Comparison of ENCODE assay signal across 25 mouse cellular contexts in the genomic region with DNA sequence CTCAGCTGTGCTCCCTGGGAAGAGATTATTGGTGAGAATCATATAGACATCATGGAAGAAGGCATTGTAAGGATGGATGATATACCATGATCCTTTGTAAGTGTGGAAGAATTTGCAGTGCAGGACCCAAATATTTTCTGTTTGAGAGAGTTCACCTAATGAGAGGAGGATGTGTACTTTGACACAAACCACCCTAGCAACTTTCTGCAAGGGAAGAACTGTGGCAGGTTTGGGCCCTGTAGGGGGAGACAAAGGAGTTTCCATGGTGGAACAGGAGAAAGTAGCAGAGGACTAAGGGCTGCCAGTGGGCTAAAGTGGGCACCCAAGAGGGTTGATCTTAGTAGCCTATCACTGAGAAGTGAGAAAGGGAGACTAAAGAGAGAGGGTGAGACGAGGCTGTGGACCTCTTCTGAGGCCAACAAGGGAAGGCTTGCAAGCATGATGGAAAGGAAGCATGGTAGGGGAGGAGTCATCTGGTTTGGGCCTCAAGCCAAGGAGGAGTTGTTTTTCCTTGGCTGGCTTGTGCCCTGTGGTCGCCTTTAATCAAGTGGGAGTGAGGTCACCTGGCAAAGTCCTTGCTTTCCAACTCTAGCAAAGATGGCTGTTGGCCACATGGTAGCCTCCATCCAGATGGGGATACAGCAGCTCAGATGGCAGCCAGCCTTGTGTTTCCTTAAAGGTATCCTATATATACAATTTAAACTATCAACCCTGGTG. TPM values are rescaled to one million over a fixed set of nuclear protein-coding genes. Genes with fewer than 3 reads are reported as not detected.
DNase-seq lines count a peak whose midpoint lies in the region; ATAC-seq and TF ChIP-seq lines count a peak whose summit lies in the region.
"Had no signal": no experiment of that assay in that cellular context is flagged by ENCODE, and none has a peak within 500 bp of the region (broad histone marks: within the 10 kb centered on the region; RNA-seq: fewer than 3 reads in every experiment).

No protein-coding gene starts in this region.

- H3K4me1 ChIP-seq in forebrain, postnatal 0 days (ENCODE audit: insufficient read depth): 0 out of 2 replicates have a peak, but pooled peaks cover 6% of the 10 kb centered on the region
- peaks cover 11% of the 10 kb centered on the region for H3K4me1 ChIP-seq in forebrain, embryonic 12.5 days
- H3K4me1 ChIP-seq in liver, postnatal 0 days (ENCODE audit: insufficient read depth): no peaks in the 10 kb centered on the region; the same call in 1 of the 2 replicates
- H3K4me1 ChIP-seq in liver, embryonic 12.5 days: peaks cover 7% of the 10 kb centered on the region
- no peaks in the 10 kb centered on the region; a peak in 1 of 4 replicates for H3K4me1 ChIP-seq in CH12.LX (ENCODE audit: control insufficient read depth in 1 of 2, insufficient read depth in 2 of 2)
- peaks cover 7% of the 10 kb centered on the region for H3K4me1 ChIP-seq in hindbrain, postnatal 0 days (ENCODE audit: insufficient read depth, low read length)
- H3K4me1 ChIP-seq: embryonic facial prominence, embryonic 12.5 days had no signal

- in situ Hi-C loops in CH12.LX (cut with MboI; ENCODE audit: low pct_ligation_motif_present, low pct_unique_long_range_greater_than_20kb, low sequenced_read_pairs): no loop called here

- H3K9ac ChIP-seq in forebrain, postnatal 0 days: no peak overlapping the region
- H3K9ac ChIP-seq in forebrain, embryonic 12.5 days: no peak overlapping the region
- no peak overlapping the region for H3K9ac ChIP-seq in liver, postnatal 0 days (replicated peaks)
- H3K9ac ChIP-seq in liver, embryonic 12.5 days: no peak overlapping the region
- no peak overlapping the region for H3K9ac ChIP-seq in CH12.LX (ENCODE audit: insufficient read depth, low read depth)
- no peak overlapping the region for H3K9ac ChIP-seq in hindbrain, postnatal 0 days (replicated peaks; ENCODE audit: low read length)
- H3K9ac ChIP-seq: embryonic facial prominence, embryonic 12.5 days; forebrain, embryonic 15.5 days; kidney, embryonic 15.5 days; limb, embryonic 15.5 days; midbrain, embryonic 13.5 days had no signal

- H3K4me2 ChIP-seq in forebrain, postnatal 0 days (ENCODE audit: low read depth): no peak overlapping the region
- H3K4me2 ChIP-seq in forebrain, embryonic 12.5 days: no peak overlapping the region
- no peak overlapping the region for H3K4me2 ChIP-seq in liver, postnatal 0 days (ENCODE audit: low read depth, low read length)
- H3K4me2 ChIP-seq in liver, embryonic 12.5 days: no peak overlapping the region
- H3K4me2 ChIP-seq in CH12.LX (ENCODE audit: insufficient read depth, low read depth, poor library complexity, severe bottlenecking): no peak overlapping the region
- H3K4me2 ChIP-seq in hindbrain, postnatal 0 days (ENCODE audit: low read depth, low read length): no peak overlapping the region
- H3K4me2 ChIP-seq: embryonic facial prominence, embryonic 12.5 days; forebrain, embryonic 15.5 days; kidney, embryonic 15.5 days; limb, embryonic 15.5 days; midbrain, embryonic 13.5 days had no signal

- peak; percentile 33 for TF ChIP-seq RAD21 in CH12.LX (IDR thresholded peaks at IDR 0.05; ENCODE audit: low read depth, low read length)

- ATAC-seq in forebrain, postnatal 0 days: no peak
- no peak for ATAC-seq in forebrain, embryonic 12.5 days (ENCODE audit: low FRiP score)
- no peak for ATAC-seq in liver, postnatal 0 days
- no peak for ATAC-seq in liver, embryonic 12.5 days
- ATAC-seq in common myeloid progenitor, adult 5-6 weeks (replicated peaks; ENCODE audit: low read depth, poor library complexity, severe bottlenecking): 0 out of 2 replicates have a peak, but pooled peaks have one; percentile 26
- ATAC-seq in hindbrain, postnatal 0 days: no peak
- ATAC-seq: forebrain, embryonic 15.5 days; hindbrain, embryonic 16.5 days; intestine, postnatal 0 days; midbrain, embryonic 13.5 days had no signal

- no peaks in the 10 kb centered on the region for H3K36me3 ChIP-seq in forebrain, postnatal 0 days (ENCODE audit: insufficient read depth)
- H3K36me3 ChIP-seq in forebrain, embryonic 12.5 days (replicated peaks): no peaks in the 10 kb centered on the region
- H3K36me3 ChIP-seq in liver, postnatal 0 days (replicated peaks; ENCODE audit: insufficient read depth, low read length): no peaks in the 10 kb centered on the region
- H3K36me3 ChIP-seq in liver, embryonic 12.5 days: no peaks in the 10 kb centered on the region
- H3K36me3 ChIP-seq in CH12.LX (replicated peaks in 1 of 2; ENCODE audit: control insufficient read depth in 1 of 2, insufficient read depth in 1 of 2, low read length in 1 of 2): no peaks in the 10 kb centered on the region
- no peaks in the 10 kb centered on the region for H3K36me3 ChIP-seq in hindbrain, postnatal 0 days (ENCODE audit: insufficient read depth, low read length)
- H3K36me3 ChIP-seq: embryonic facial prominence, embryonic 12.5 days; forebrain, embryonic 15.5 days; G1E; kidney, embryonic 15.5 days; limb, embryonic 15.5 days; midbrain, embryonic 13.5 days had no signal

- TF ChIP-seq EP300 in liver, postnatal 0 days (IDR thresholded peaks at IDR 0.05; ENCODE audit: low read depth): no peak
- TF ChIP-seq EP300 in CH12.LX (IDR thresholded peaks at IDR 0.05; ENCODE audit: low read length): no peak

- H3K79me2 ChIP-seq in CH12.LX (replicated peaks; ENCODE audit: control insufficient read depth, extremely low read depth, insufficient read depth, poor library complexity, severe bottlenecking): no peaks in the 10 kb centered on the region

- H3K27ac ChIP-seq in forebrain, postnatal 0 days (ENCODE audit: low read depth, low read length): no peak overlapping the region
- H3K27ac ChIP-seq in forebrain, embryonic 12.5 days: no peak overlapping the region
- no peak overlapping the region for H3K27ac ChIP-seq in liver, postnatal 0 days (ENCODE audit: low read depth)
- no peak overlapping the region for H3K27ac ChIP-seq in liver, embryonic 12.5 days
- H3K27ac ChIP-seq in CH12.LX (ENCODE audit: insufficient read depth, low read depth): no peak overlapping the region
- no peak overlapping the region for H3K27ac ChIP-seq in hindbrain, postnatal 0 days
- H3K27ac ChIP-seq: embryonic facial prominence, embryonic 12.5 days; forebrain, embryonic 15.5 days; kidney, embryonic 15.5 days; limb, embryonic 15.5 days; midbrain, embryonic 13.5 days had no signal

- no peak overlapping the region for H3K4me3 ChIP-seq in forebrain, postnatal 0 days (ENCODE audit: low read depth, low read length)
- no peak overlapping the region for H3K4me3 ChIP-seq in forebrain, embryonic 12.5 days (replicated peaks)
- H3K4me3 ChIP-seq in liver, postnatal 0 days (ENCODE audit: low read depth, low read length): no peak overlapping the region
- H3K4me3 ChIP-seq in liver, embryonic 12.5 days: no peak overlapping the region
- H3K4me3 ChIP-seq in CH12.LX (replicated peaks in 1 of 3; ENCODE audit: low read depth in 2 of 3, low read length in 2 of 3, poor library complexity in 1 of 3): no peak overlapping the region
- H3K4me3 ChIP-seq in hindbrain, postnatal 0 days (ENCODE audit: low read length): no peak overlapping the region
- H3K4me3 ChIP-seq: embryonic facial prominence, embryonic 12.5 days; forebrain, embryonic 15.5 days; kidney, embryonic 15.5 days; limb, embryonic 15.5 days; midbrain, embryonic 13.5 days; myocyte had no signal

- TF ChIP-seq POLR2A in CH12.LX (IDR thresholded peaks at IDR 0.05; ENCODE audit: low read depth, low read length): no peak

- dilution Hi-C loops in CH12.LX (cut with MboI; ENCODE audit: extremely low pct_ligation_motif_present, extremely low pct_unique_long_range_greater_than_20kb, low sequenced_read_pairs): no loop called here

- H3K9me3 ChIP-seq in forebrain, postnatal 0 days (ENCODE audit: low read length): no peaks in the 10 kb centered on the region
- H3K9me3 ChIP-seq in forebrain, embryonic 12.5 days: no peaks in the 10 kb centered on the region
- no peaks in the 10 kb centered on the region for H3K9me3 ChIP-seq in liver, postnatal 0 days (ENCODE audit: low read length)
- H3K9me3 ChIP-seq in liver, embryonic 12.5 days (replicated peaks): no peaks in the 10 kb centered on the region
- no peaks in the 10 kb centered on the region for H3K9me3 ChIP-seq in CH12.LX (replicated peaks; ENCODE audit: low read length)
- no peaks in the 10 kb centered on the region for H3K9me3 ChIP-seq in hindbrain, postnatal 0 days (ENCODE audit: low read length)
- H3K9me3 ChIP-seq: embryonic facial prominence, embryonic 12.5 days; forebrain, embryonic 15.5 days; G1E; kidney, embryonic 15.5 days; limb, embryonic 15.5 days; midbrain, embryonic 13.5 days had no signal

- peak; percentile 3; the same call in 1 of the 2 replicates for TF ChIP-seq CTCF in forebrain, postnatal 0 days (IDR thresholded peaks at IDR 0.05; ENCODE audit: low read depth)
- TF ChIP-seq CTCF in liver, postnatal 0 days (IDR thresholded peaks at IDR 0.05; ENCODE audit: low read depth): peak; percentile 23
- TF ChIP-seq CTCF in CH12.LX (conservative IDR thresholded peaks at IDR 0.05 in 1 of 2, IDR thresholded peaks at IDR 0.05 in 1 of 2; ENCODE audit: low read depth in 2 of 2, low read length in 2 of 2): peak in 1 of 2 experiments; percentile 42; a peak in 2 of 4 replicates
- no peak for TF ChIP-seq CTCF in hindbrain, postnatal 0 days (IDR thresholded peaks at IDR 0.05; ENCODE audit: low read depth)

- no peaks in the 10 kb centered on the region for H3K27me3 ChIP-seq in forebrain, postnatal 0 days (ENCODE audit: insufficient read depth, low read length)
- H3K27me3 ChIP-seq in forebrain, embryonic 12.5 days: peaks cover 30% of the 10 kb centered on the region
- H3K27me3 ChIP-seq in liver, postnatal 0 days (ENCODE audit: insufficient read depth, low read length): no peaks in the 10 kb centered on the region
- peaks cover 16% of the 10 kb centered on the region for H3K27me3 ChIP-seq in liver, embryonic 12.5 days (replicated peaks)
- peaks cover 14% of the 10 kb centered on the region for H3K27me3 ChIP-seq in CH12.LX (replicated peaks)
- H3K27me3 ChIP-seq in hindbrain, postnatal 0 days (ENCODE audit: insufficient read depth, low read length): no peaks in the 10 kb centered on the region
- H3K27me3 ChIP-seq: midbrain, embryonic 13.5 days had no signal

- 61% methylated on average over 2 of the region's 2 CpGs for WGBS in forebrain, postnatal 0 days
- WGBS in forebrain, embryonic 12.5 days: 65% methylated on average over 2 of the region's 2 CpGs
- WGBS in liver, postnatal 0 days (ENCODE audit: insufficient replicate concordance): 38% methylated on average over 2 of the region's 2 CpGs
- WGBS in liver, embryonic 12.5 days (ENCODE audit: insufficient replicate concordance): 31% methylated on average over 2 of the region's 2 CpGs
- WGBS in hindbrain, postnatal 0 days: 51% methylated on average over 2 of the region's 2 CpGs

- intact Hi-C loops in gastrocnemius, postnatal 36 days (cut with DNase I): loop anchor here (2.0 kb wide), 1 partner anchor 34 kb away; no protein-coding TSS in a partner anchor

- no peak for DNase-seq in forebrain, postnatal 0 days
- no peak for DNase-seq in liver, postnatal 0 days
- DNase-seq in CH12.LX (ENCODE audit: extremely low read depth): no peak
- DNase-seq in hindbrain, postnatal 0 days (ENCODE audit: low spot score): no peak
- DNase-seq in gastrocnemius, postnatal 36 days: no peak
- DNase-seq: adrenal gland, postnatal 25 days; cerebellum, adult 11-12 months; cerebellum, postnatal 36 days; lung, adult 2 months; thymus, postnatal 4 days had no signal

RNA-seq across cellular contexts. Expression of gene Efcab10, which starts 3.7 kb away (rescaled TPM):
- total RNA-seq in forebrain, postnatal 0 days (2014; rRNA removed): 2.8 and 3.3 TPM in 2 replicates
- 5.8 and 7.1 TPM in 2 replicates for polyA plus RNA-seq in forebrain, postnatal 0 days (2015; fragmentation: Nextera tagmentation; extraction: Ambion mirVana)
- 1.2 and 1.4 TPM in 2 replicates for polyA plus RNA-seq in forebrain, embryonic 12.5 days (2016; fragmentation: Nextera tagmentation; extraction: Ambion mirVana)
- polyA plus RNA-seq in liver, postnatal 0 days (2015; fragmentation: Nextera tagmentation; extraction: Ambion mirVana): not detected in 2 replicates
- not detected in 2 replicates for polyA plus RNA-seq in liver, embryonic 12.5 days (2016; fragmentation: Nextera tagmentation; extraction: Ambion mirVana)
- not detected in 2 replicates for total RNA-seq in CH12.LX (2012; rRNA removed)
- total RNA-seq in CH12.LX (2014; rRNA removed): not detected in 2 replicates
- not detected in 2 replicates for polyA plus RNA-seq in CH12.LX (2012; ENCODE audit: insufficient read length, low read depth)
- total RNA-seq in common myeloid progenitor, adult 5-6 weeks (2017): not detected in 2 replicates
- not detected in 2 replicates for total RNA-seq in hindbrain, postnatal 0 days (2014; rRNA removed)
- 7.5 and 8.8 TPM in 2 replicates for polyA plus RNA-seq in hindbrain, postnatal 0 days (2015; fragmentation: Nextera tagmentation; extraction: Ambion mirVana)
- not detected for total RNA-seq in gastrocnemius, postnatal 36 days (2021)
- total RNA-seq: G1E; hematopoietic stem cell, adult 5-6 weeks had no signal
- polyA plus RNA-seq: G1E; heart, embryonic 14.5 days; limb, embryonic 15.5 days; myocyte; stomach, embryonic 14.5 days had no signal

RNA-seq across cellular contexts. Expression of gene Twistnb, which starts 38.4 kb away (rescaled TPM):
- total RNA-seq in forebrain, postnatal 0 days (2014; rRNA removed): 21.1 and 25.4 TPM in 2 replicates
- 58.5 and 64.3 TPM in 2 replicates for polyA plus RNA-seq in forebrain, postnatal 0 days (2015; fragmentation: Nextera tagmentation; extraction: Ambion mirVana)
- 45.2 and 47.3 TPM in 2 replicates for polyA plus RNA-seq in forebrain, embryonic 12.5 days (2016; fragmentation: Nextera tagmentation; extraction: Ambion mirVana)
- 48.2 and 51.8 TPM in 2 replicates for polyA plus RNA-seq in liver, postnatal 0 days (2015; fragmentation: Nextera tagmentation; extraction: Ambion mirVana)
- polyA plus RNA-seq in liver, embryonic 12.5 days (2016; fragmentation: Nextera tagmentation; extraction: Ambion mirVana): 44.6 and 46.4 TPM in 2 replicates
- 19.2 and 20.5 TPM in 2 replicates for total RNA-seq in CH12.LX (2012; rRNA removed)
- 51.2 and 60.2 TPM in 2 replicates for total RNA-seq in CH12.LX (2014; rRNA removed)
- polyA plus RNA-seq in CH12.LX (2012; ENCODE audit: insufficient read length, low read depth): 33.1 and 34.4 TPM in 2 replicates
- total RNA-seq in common myeloid progenitor, adult 5-6 weeks (2017): 82.7 and 87.0 TPM in 2 replicates
- total RNA-seq in hindbrain, postnatal 0 days (2014; rRNA removed): 19.2 and 20.6 TPM in 2 replicates
- polyA plus RNA-seq in hindbrain, postnatal 0 days (2015; fragmentation: Nextera tagmentation; extraction: Ambion mirVana): 59.3 and 65.1 TPM in 2 replicates
- total RNA-seq in gastrocnemius, postnatal 36 days (2021): 1 to 10 TPM; 7.8 to 9.0 TPM
